Mouse (Mus musculus): ENCODE measurements around the gene 2010111I01Rik. TPM values are rescaled to one million over a fixed set of nuclear protein-coding genes. Genes with fewer than 3 reads are reported as not detected.
A peak's percentile ranks its signal among the peaks of the same experiment; 100 is the strongest.
"Not testable (repeated sequence)": the region's sequence is repeated elsewhere in the genome, so short reads cannot be mapped to it uniquely, and the experiment has no call there.

The 2010111I01Rik gene
- total RNA-seq (2022) = 100 to 1,000 TPM in 3 of 4 experiments, 10 to 100 TPM in 1; 88.7 to 271 (median 175) TPM

DNA sequence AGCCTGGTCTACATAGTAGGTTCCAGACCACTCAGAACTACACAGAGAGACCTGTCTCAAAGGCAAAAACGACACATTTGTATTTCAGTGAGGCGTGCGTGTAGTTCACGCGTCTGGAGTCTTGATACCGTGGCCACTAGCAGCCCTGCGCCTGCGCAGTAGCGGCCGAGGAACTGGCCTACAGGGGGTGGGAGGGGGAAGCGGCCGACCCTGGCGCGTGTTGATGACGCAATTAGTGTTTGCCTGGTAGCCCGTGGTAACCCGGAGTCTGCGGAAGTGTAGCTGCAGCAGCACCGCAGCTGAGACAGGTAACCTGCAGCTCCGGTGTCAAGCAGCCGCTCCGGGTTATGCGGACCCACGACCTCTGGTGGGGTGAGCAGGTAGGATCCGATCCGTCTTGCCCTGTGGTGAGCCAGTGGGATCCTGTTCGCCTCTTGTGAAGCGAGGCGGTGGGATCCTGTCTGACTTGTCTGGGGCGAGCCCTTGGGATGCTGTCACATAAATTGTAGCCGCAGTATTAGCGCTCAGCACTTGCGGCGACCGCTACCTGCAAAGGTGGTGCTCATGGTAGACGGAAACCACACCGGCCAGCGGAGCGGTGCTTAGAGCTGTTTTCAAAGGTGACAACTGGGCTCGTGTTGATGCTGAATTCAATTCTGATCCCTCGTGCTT is at the start of gene 2010111I01Rik:
TSS of gene 2010111I01Rik (plus strand) at position 254 of the 672 bp plus-strand sequence.
- DNase-seq = peak; percentile 94

- no peak for DNase-seq
These were observed 48.0 kb upstream of the 2010111I01Rik start for GRCm38 (mm10) chr13:62916675-62917074.

GRCm38 (mm10) chr13:62917416-62918110 is 47.1 kb upstream of the 2010111I01Rik start:
- DNase-seq = peak; percentile 52

GRCm38 (mm10) chr13:62919647-62920341 is 44.9 kb upstream of the 2010111I01Rik start:
- peak; percentile 43 for DNase-seq

DNA sequence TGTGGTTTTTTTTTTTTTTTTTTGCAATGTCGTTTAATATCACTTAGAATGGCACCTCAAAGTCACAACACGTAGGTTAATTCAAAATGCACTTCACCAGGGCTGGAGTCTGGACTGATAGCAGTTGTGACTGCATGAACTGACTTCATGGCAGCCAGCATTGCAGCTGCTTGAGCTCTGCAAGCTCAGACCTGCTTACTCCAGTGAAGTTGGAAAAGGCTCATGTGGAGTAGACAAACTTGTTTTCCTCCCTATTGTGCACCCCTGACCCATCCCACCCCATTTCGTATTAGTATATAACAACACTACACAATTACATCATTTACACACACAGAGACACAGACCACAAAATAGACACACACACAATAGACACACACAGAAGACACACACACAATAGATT is 42.0 kb upstream of the 2010111I01Rik start:
- no peak for DNase-seq

DNA sequence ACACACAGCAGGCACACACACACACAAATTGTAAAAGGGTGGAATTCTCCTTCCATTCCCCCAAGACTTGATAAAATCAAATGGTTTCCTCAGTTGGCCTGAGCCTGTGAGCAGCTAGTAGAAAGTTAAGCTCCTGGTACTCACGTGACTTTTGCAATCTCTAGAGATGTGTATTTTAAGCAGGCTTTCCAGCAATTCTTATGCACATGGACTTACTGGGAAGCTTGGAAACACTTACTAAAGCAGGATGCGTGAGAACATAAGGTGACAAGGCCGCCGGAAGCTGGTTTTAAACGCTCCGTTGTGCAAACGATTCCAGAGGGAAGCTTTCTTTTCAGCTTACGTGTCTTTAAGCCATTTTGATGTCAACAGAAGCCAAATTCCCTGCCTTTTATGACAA is 41.5 kb upstream of the 2010111I01Rik start:
- no peak for DNase-seq

GRCm38 (mm10) chr13:62926479-62926878 is 38.2 kb upstream of the 2010111I01Rik start:
- peak; percentile 47 for DNase-seq

DNA sequence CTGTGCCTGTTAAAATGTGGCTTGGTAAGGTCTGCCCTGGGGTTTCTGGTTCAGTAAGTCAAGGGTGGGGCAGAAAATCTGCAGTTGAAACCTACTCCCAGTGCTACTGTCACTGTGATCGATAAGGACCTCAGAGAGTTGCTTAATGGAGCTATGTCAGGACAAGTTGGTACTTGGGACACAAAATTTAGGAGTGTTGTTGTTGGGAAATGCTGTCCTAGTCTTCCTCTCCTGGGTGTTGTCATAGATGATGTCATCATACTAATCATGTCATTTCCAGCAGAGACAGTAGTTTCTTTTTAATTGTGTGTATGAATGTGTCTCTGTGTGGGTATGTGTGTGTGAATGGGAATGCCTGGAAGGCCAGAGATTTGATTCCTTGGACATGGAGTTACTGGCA is 37.2 kb upstream of the 2010111I01Rik start:
- no peak for DNase-seq

- not testable (repeated sequence) for DNase-seq
These were observed 35.5 kb upstream of the 2010111I01Rik start for GRCm38 (mm10) chr13:62929144-62929543.

DNA sequence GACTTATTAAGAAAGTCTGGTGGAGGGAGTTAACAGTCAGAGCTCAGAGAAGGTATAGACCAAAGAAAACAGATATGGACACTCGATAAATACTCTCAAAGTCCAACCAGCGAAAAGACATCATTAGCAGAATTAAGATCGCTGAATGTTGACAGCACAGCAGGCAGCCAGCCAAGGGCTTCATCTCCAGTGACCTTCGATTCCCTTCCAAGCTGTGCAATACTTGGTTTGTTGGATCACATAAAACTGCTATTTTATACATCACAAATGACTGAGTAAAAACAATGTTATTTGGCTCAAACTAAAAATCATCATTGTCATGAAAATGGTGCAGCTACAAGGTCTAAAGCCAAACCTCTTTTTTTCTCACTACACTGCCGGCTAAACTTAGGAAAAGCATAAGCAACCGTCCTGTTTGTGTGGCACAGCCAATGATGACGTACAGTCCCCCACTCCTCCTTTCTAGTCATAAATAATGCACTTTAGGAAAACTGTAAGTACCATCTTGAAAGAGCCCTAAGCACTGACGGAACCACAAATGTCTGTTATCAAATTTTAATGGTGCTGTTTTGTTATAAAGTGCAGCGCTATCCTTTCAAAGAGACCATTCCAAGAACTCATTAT is 34.8 kb upstream of the 2010111I01Rik start:
- DNase-seq = peak; percentile 52

GRCm38 (mm10) chr13:62932452-62932851 is 32.2 kb upstream of the 2010111I01Rik start:
- DNase-seq = no peak

DNA sequence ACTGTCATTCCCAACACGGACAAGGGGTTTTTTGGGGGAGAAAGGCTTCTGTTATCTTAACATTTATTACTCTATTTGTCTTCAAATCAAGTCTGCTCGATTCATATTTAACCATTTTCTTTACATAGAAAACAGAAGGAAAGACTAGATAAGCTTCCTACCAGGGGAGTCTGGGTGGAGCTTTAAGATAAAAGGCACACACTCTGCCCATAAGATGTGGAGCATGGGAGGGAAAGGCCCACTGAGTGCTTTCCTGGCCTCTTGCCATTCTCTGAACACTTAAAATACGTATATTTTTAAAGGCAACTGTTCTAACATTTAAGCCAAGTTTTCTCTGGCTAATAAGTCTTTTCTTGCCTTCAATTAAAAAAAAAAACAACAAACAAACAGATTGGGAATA is 25.3 kb upstream of the 2010111I01Rik start:
- no peak for DNase-seq

DNA sequence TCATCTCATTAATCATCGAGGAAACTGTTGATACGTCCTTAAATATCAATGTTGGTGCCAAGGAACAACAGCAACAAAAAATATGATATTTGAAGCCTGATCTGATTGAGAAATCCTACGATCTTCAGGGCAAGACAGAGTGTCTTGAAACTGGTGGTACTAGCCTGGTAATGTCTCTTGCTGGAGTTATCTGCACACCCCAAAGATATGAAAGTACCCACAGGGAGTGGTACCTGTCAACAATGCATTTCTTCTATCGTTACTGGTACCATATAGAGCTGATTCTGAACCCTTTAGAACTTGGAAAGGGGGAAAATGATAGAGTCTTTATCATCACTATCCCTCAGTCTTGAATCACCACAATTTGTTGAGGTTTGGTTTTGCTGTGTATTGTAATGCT is 24.9 kb upstream of the 2010111I01Rik start:
- no peak for DNase-seq

GRCm38 (mm10) chr13:62940721-62941120 is 24.0 kb upstream of the 2010111I01Rik start:
- no peak for DNase-seq

- DNase-seq = no peak
These were observed 23.2 kb upstream of the 2010111I01Rik start for GRCm38 (mm10) chr13:62941341-62942005.

DNA sequence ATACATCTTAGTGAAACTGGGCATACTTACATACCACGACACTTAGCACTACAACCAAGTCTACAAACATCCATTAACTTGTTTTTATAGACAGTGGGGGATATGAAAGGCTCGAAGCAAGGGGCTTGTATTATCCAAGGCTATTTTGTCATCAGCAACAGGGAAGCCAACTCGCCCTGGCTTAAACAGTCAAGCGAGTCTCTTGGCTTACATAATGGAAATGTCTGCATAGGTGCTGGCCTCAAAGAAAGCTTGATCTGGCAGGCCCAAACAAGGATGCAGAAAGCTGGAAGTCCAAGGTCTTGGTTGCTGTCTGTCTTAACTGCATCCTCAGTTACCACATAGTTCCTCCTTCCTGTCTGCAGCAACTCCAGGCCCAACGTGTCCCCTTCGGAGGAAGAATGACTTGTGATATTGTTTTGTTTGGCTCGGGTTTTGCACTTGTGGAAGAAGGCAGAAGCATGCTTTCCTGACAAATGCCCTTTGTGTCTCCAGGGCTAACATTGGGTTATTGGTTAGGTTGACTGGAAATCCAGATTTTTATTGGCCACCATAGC is 21.3 kb upstream of the 2010111I01Rik start:
- DNase-seq = no peak

- DNase-seq = no peak
These were observed 20.6 kb upstream of the 2010111I01Rik start for GRCm38 (mm10) chr13:62944109-62944508.

GRCm38 (mm10) chr13:62949560-62950188 is 15.0 kb upstream of the 2010111I01Rik start:
- no peak for DNase-seq

DNA sequence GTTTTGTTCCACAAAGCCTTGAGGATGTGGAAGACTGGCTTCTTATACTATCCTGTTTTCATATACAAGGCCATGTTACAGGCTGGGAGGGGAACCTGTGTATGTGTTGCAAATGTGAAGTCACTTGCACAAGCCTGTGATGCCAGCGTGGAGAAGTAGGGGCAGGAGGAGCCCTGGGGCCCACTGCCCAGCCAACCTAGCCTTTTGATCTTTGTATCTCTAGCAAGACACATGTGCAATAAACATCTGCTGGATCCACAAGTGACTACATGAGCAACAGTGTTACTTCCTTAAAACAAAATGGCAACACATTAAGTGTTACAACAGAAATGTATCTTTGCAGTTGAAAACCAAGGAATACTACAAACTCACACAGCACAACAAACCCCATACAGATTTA is 13.1 kb upstream of the 2010111I01Rik start:
- DNase-seq = no peak

DNA sequence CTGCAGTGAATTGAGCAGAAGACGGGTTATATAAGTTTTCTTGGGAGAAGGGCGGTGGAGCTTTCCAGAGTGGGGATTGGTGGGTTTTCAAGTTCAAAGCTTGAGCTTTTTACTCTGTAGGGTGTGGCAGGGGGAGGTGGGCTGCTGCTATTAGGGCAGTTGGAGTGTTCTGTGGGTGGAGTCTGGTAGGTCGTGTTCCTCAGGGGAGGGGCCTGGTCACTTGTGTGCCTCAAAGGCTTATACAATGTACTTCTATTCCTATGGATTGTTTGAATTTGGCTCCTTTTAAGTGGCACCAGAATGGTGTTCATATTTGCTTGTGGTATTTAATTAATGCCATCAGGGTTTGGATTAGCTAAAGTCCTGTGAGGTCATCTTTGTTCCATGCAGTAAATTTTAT is 12.6 kb upstream of the 2010111I01Rik start:
- DNase-seq = no peak

GRCm38 (mm10) chr13:62952624-62953023 is 12.1 kb upstream of the 2010111I01Rik start:
- DNase-seq = no peak

- no peak for DNase-seq
These were observed 8.7 kb upstream of the 2010111I01Rik start for GRCm38 (mm10) chr13:62955997-62956396.
